Mouse (Mus musculus) myocyte (in vitro differentiated cells): ENCODE measurements around the gene Smarcc1. TPM values are rescaled to one million over a fixed set of nuclear protein-coding genes. Genes with fewer than 3 reads are reported as not detected.
A peak's percentile ranks its signal among the peaks of the same experiment; 100 is the strongest.

Source experiments
- H3K27me3 ChIP-seq: one replicate; pipeline ENCODE4 v1.6.1; 2011; ENCODE audit not compliant: control insufficient read depth, insufficient read depth, insufficient read length
- H3K36me3 ChIP-seq: one replicate; pipeline ENCODE4 v1.6.1; 2011; ENCODE audit not compliant: control insufficient read depth, insufficient read depth
- H3K4me2 ChIP-seq: one replicate; pipeline ENCODE4 v1.6.1; 2011; ENCODE audit warnings: low read depth, control low read depth
- H3K4me3 ChIP-seq: one replicate; pipeline ENCODE4 v1.5.1; 2011; ENCODE audit warnings: mild to moderate bottlenecking, control low read depth, moderate library complexity
- H3K79me2 ChIP-seq: one replicate; pipeline ENCODE4 v1.6.1; 2011; ENCODE audit not compliant: control insufficient read depth, insufficient read depth
- H3ac ChIP-seq: one replicate; pipeline ENCODE4 v1.6.1; 2011; ENCODE audit not compliant: control insufficient read depth, insufficient read length
- CEBPB ChIP-seq: IDR thresholded peaks from 2 replicates; pipeline ENCODE4 v1.6.1; 2011; ENCODE audit warnings: mild to moderate bottlenecking, moderate library complexity; ENCODE audit not compliant: poor library complexity, insufficient read depth, severe bottlenecking
- E2F4 ChIP-seq: IDR thresholded peaks from one replicate; pipeline ENCODE4 v1.6.1; 2011; ENCODE audit warnings: mild to moderate bottlenecking, control low read depth, moderate library complexity; ENCODE audit not compliant: insufficient read depth
- MAX ChIP-seq: IDR thresholded peaks from one replicate; pipeline ENCODE4 v1.6.1; 2011; ENCODE audit warnings: low read depth, mild to moderate bottlenecking, control low read depth
- MYOD1 ChIP-seq, 3 experiments: IDR thresholded peaks; one replicate each; pipeline ENCODE4 v1.6.1; 2011; ENCODE audit warnings: control low read depth in 2 of 3, low read depth in 2 of 3, mild to moderate bottlenecking in 2 of 3, moderate library complexity in 1 of 3; ENCODE audit not compliant: insufficient read length in 2 of 3, control insufficient read depth in 1 of 3
- MYOG ChIP-seq, 3 experiments: IDR thresholded peaks; one replicate each; pipeline ENCODE4 v1.6.1; 2011; ENCODE audit warnings: control low read depth in 2 of 3, low read depth in 2 of 3, mild to moderate bottlenecking in 2 of 3; ENCODE audit not compliant: insufficient read length in 2 of 3, control insufficient read depth in 1 of 3, insufficient read depth in 1 of 3
- POLR2A ChIP-seq: IDR thresholded peaks from one replicate; pipeline ENCODE4 v1.6.1; 2011; ENCODE audit warnings: low read depth, mild to moderate bottlenecking, control low read depth, moderate library complexity; ENCODE audit not compliant: insufficient read length
- POLR2AphosphoS2 ChIP-seq: IDR thresholded peaks from one replicate; pipeline ENCODE4 v1.6.1; 2011; ENCODE audit warnings: low read depth, control low read depth; ENCODE audit not compliant: insufficient read length
- REST ChIP-seq: IDR thresholded peaks from one replicate; pipeline ENCODE4 v1.6.1; 2011; ENCODE audit warnings: mild to moderate bottlenecking, control low read depth, moderate library complexity; ENCODE audit not compliant: insufficient read depth, insufficient read length
- SRF ChIP-seq: IDR thresholded peaks from one replicate; pipeline ENCODE4 v1.6.1; 2011; ENCODE audit warnings: low read depth; ENCODE audit not compliant: control insufficient read depth, insufficient read length
- TCF12 ChIP-seq: IDR thresholded peaks from one replicate; pipeline ENCODE4 v1.6.1; 2011; ENCODE audit warnings: mild to moderate bottlenecking, control low read depth; ENCODE audit not compliant: poor library complexity, insufficient read depth, severe bottlenecking
- TCF3 ChIP-seq: IDR thresholded peaks from one replicate; pipeline ENCODE4 v1.6.1; 2011; ENCODE audit warnings: low read depth, control low read depth; ENCODE audit not compliant: insufficient read length
- USF1 ChIP-seq: IDR thresholded peaks from one replicate; pipeline ENCODE4 v1.6.1; 2011; ENCODE audit warnings: low read depth, mild to moderate bottlenecking, control low read depth, moderate library complexity
- polyA plus RNA-seq: library from polyadenylated mRNA; unstranded; fragments of >200 nt; fragmentation: generic; extraction: Trizol; gene quantifications from one replicate; pipeline ENCODE4 v1.2.1, GENCODE M21; 2012; ENCODE audit warnings: missing spikeins

Gene Smarcc1
- polyA plus RNA-seq, 1 experiment, result 29.5 TPM

- Histone ChIP-seq H3K27me3 (no peaks in the 10 kb centered on the region), H3ac (no peak overlapping the region), H3K36me3 (peaks cover 49% of the 10 kb centered on the region), H3K4me2 (no peak overlapping the region), H3K79me2 (no peaks in the 10 kb centered on the region), H3K4me3 (no peak overlapping the region)
- TF ChIP-seq REST (no peak), MYOD1 (IDR thresholded peaks at IDR 0.05; ENCODE audit: control insufficient read depth in 1 of 3, insufficient read length in 2 of 3, low read depth in 2 of 3) (no peak), CEBPB (no peak), SRF (no peak), POLR2A (no peak), TCF3 (no peak), POLR2AphosphoS2 (no peak), E2F4 (no peak), TCF12 (no peak), MAX (no peak), MYOG (IDR thresholded peaks at IDR 0.05; ENCODE audit: control insufficient read depth in 1 of 3, insufficient read depth in 1 of 3, insufficient read length in 2 of 3, low read depth in 2 of 3) (no peak), USF1 (no peak)
Observed at GRCm38 (mm10) chr9:110234962-110235361, 117.5 kb downstream of the Smarcc1 start.

- H3ac ChIP-seq, result no peak within 1 kb of the TSS
- no peaks in the 10 kb centered on the region for H3K79me2 ChIP-seq
- no peak for TF ChIP-seq REST
- TF ChIP-seq MYOD1 (IDR thresholded peaks at IDR 0.05; ENCODE audit: control insufficient read depth in 1 of 3, insufficient read length in 2 of 3, low read depth in 2 of 3), result no peak
- TF ChIP-seq TCF12, result no peak
- no peak for TF ChIP-seq USF1
- TF ChIP-seq CEBPB, result no peak
- no peak for TF ChIP-seq POLR2AphosphoS2
- TF ChIP-seq POLR2A, result no peak
- TF ChIP-seq SRF, result no peak
- no peak for TF ChIP-seq E2F4
- no peak for TF ChIP-seq MAX
- no peak for TF ChIP-seq MYOG (IDR thresholded peaks at IDR 0.05; ENCODE audit: control insufficient read depth in 1 of 3, insufficient read depth in 1 of 3, insufficient read length in 2 of 3, low read depth in 2 of 3)
- no peak for TF ChIP-seq TCF3
- peaks cover 2% of the 10 kb centered on the region for H3K36me3 ChIP-seq
- H3K4me2 ChIP-seq, result no peak within 1 kb of the TSS
- no peak within 1 kb of the TSS for H3K4me3 ChIP-seq
- H3K27me3 ChIP-seq, result no peaks in the 10 kb centered on the region
Observed at GRCm38 (mm10) chr9:110243221-110243833, 125.8 kb downstream of the Smarcc1 start, which contains the start of gene Cspg5. TSS of gene Cspg5 (plus strand) at chr9:110243783.

- no peaks in the 10 kb centered on the region for H3K36me3 ChIP-seq
- TF ChIP-seq MYOD1 (IDR thresholded peaks at IDR 0.05; ENCODE audit: control insufficient read depth in 1 of 3, insufficient read length in 2 of 3, low read depth in 2 of 3) (no peak), MYOG (IDR thresholded peaks at IDR 0.05; ENCODE audit: control insufficient read depth in 1 of 3, insufficient read depth in 1 of 3, insufficient read length in 2 of 3, low read depth in 2 of 3) (no peak), REST (no peak), POLR2AphosphoS2 (no peak), SRF (no peak), TCF12 (no peak), TCF3 (no peak), POLR2A (no peak), USF1 (no peak)
- H3K4me2 ChIP-seq, result no peak overlapping the region
- no peak overlapping the region for H3K4me3 ChIP-seq
- H3ac ChIP-seq, result no peak overlapping the region
- H3K79me2 ChIP-seq, result no peaks in the 10 kb centered on the region
- no peaks in the 10 kb centered on the region for H3K27me3 ChIP-seq
Observed at GRCm38 (mm10) chr9:110244567-110244888, 127.0 kb downstream of the Smarcc1 start.

- TF ChIP-seq CEBPB (no peak), MYOG (IDR thresholded peaks at IDR 0.05; ENCODE audit: control insufficient read depth in 1 of 3, insufficient read depth in 1 of 3, insufficient read length in 2 of 3, low read depth in 2 of 3) (peak in 2 of 3 experiments; percentile 23 to 32), TCF3 (no peak), REST (no peak), SRF (no peak), POLR2A (no peak), E2F4 (no peak), MYOD1 (IDR thresholded peaks at IDR 0.05; ENCODE audit: control insufficient read depth in 1 of 3, insufficient read length in 2 of 3, low read depth in 2 of 3) (peak in 1 of 3 experiments; percentile 39), USF1 (no peak), TCF12 (no peak), POLR2AphosphoS2 (peak; percentile 46), MAX (no peak)
- Histone ChIP-seq H3K27me3 (no peaks in the 10 kb centered on the region), H3K79me2 (no peaks in the 10 kb centered on the region), H3K4me3 (no peak overlapping the region), H3ac (no peak overlapping the region), H3K4me2 (no peak overlapping the region), H3K36me3 (no peaks in the 10 kb centered on the region)
Observed at GRCm38 (mm10) chr9:110244889-110245589, 127.5 kb downstream of the Smarcc1 start.
